Mouse (Mus musculus) C3H10T1/2 (cell line): ENCODE results near the gene Tstd1. TPM values are rescaled to one million over a fixed set of nuclear protein-coding genes. Genes with fewer than 3 reads are reported as not detected.

ENCODE experiments used
- polyA plus RNA-seq, 2 experiments: library from polyadenylated mRNA; unstranded; fragments of >200 nt; fragmentation: generic; extraction: Trizol; gene quantifications; one replicate each; pipeline ENCODE4 v1.2.1; 2012; ENCODE audit warnings: missing spikeins in 2 of 2

Gene Tstd1
- polyA plus RNA-seq, result 1 to 10 TPM in 1 of 2 experiments, under 1 TPM in 1; 0.16 to 2.5 TPM

GRCm38 (mm10) chr1:171418660-171419059 lies at the start of gene Tstd1:
Gene Tstd1, plus strand, starts transcription at chr1:171418872.

GRCm38 (mm10) chr1:171369845-171370556 lies 48.7 kb upstream of the Tstd1 start, which contains the start of gene Nectin4:
Gene Nectin4, plus strand, starts transcription at chr1:171370099.

GRCm38 (mm10) chr1:171388376-171389102 lies 30.1 kb upstream of the Tstd1 start, which contains the start of gene Arhgap30:
Gene Arhgap30, plus strand, starts transcription at chr1:171388954.

GRCm38 (mm10) chr1:171410947-171411484 lies 7.7 kb upstream of the Tstd1 start, which contains the start of gene Usf1:
Gene Usf1, plus strand, starts transcription at chr1:171411313.

GRCm38 (mm10) chr1:171437264-171438013 lies 18.8 kb downstream of the Tstd1 start, which contains the start of gene F11r:
Gene F11r, plus strand, starts transcription at chr1:171437535.

Other genes starting within 250 kb of the Tstd1 start
- gene Pcp4l1, start 222.6 kb upstream of the Tstd1 start, polyA plus RNA-seq, result under 1 TPM in 1 of 2 experiments, not detected in 1; 0.11 TPM
- under 1 TPM; 0.01 to 0.02 TPM for gene Nr1i3, start 204.9 kb upstream of the Tstd1 start, polyA plus RNA-seq
- gene Tomm40l, start 196.4 kb upstream of the Tstd1 start, polyA plus RNA-seq, result 10 to 100 TPM; 30.8 to 39.3 TPM
- under 1 TPM in 1 of 2 experiments, not detected in 1; 0.33 TPM for gene Apoa2, start 193.8 kb upstream of the Tstd1 start, polyA plus RNA-seq
- under 1 TPM in 1 of 2 experiments, not detected in 1; 0.07 TPM for gene Fcer1g, start 184.5 kb upstream of the Tstd1 start, polyA plus RNA-seq
- gene Adamts4, start 168.5 kb upstream of the Tstd1 start, polyA plus RNA-seq, result 1 to 10 TPM in 1 of 2 experiments, under 1 TPM in 1; 0.25 to 8.9 TPM
- 100 to 1,000 TPM; 163 to 201 TPM for gene Ndufs2, start 167.5 kb upstream of the Tstd1 start, polyA plus RNA-seq
- 10 to 100 TPM in 1 of 2 experiments, 1 to 10 TPM in 1; 9.2 to 33.6 TPM for gene B4galt3, start 148.5 kb upstream of the Tstd1 start, polyA plus RNA-seq
- 10 to 100 TPM in 1 of 2 experiments, 1 to 10 TPM in 1; 7.7 to 19.8 TPM for gene Ppox, start 137.7 kb upstream of the Tstd1 start, polyA plus RNA-seq
- 10 to 100 TPM; 15.3 to 46.2 TPM for gene Usp21, start 130.9 kb upstream of the Tstd1 start, polyA plus RNA-seq
- 100 to 1,000 TPM in 1 of 2 experiments, 10 to 100 TPM in 1; 96.6 to 138 TPM for gene Ufc1, start 123.8 kb upstream of the Tstd1 start, polyA plus RNA-seq
- 10 to 100 TPM; 14.8 to 45.0 TPM for gene Dedd, start 89.7 kb upstream of the Tstd1 start, polyA plus RNA-seq
- gene Nit1, start 73.2 kb upstream of the Tstd1 start, polyA plus RNA-seq, result 10 to 100 TPM in 1 of 2 experiments, 1 to 10 TPM in 1; 7.6 to 30.5 TPM
- 10 to 100 TPM; 29.8 to 51.1 TPM for gene Pfdn2, start 73.2 kb upstream of the Tstd1 start, polyA plus RNA-seq
- under 1 TPM in 1 of 2 experiments, not detected in 1; 0.05 TPM for gene Klhdc9, start 58.1 kb upstream of the Tstd1 start, polyA plus RNA-seq
- gene Nectin4, start 48.8 kb upstream of the Tstd1 start, polyA plus RNA-seq, result under 1 TPM; 0.02 to 0.04 TPM
- gene Arhgap30, start 29.9 kb upstream of the Tstd1 start, polyA plus RNA-seq, result under 1 TPM; 0.02 to 0.06 TPM
- gene Usf1, start 7.6 kb upstream of the Tstd1 start, polyA plus RNA-seq, result 10 to 100 TPM; 23.4 to 86.2 TPM
- gene F11r, start 18.7 kb downstream of the Tstd1 start, polyA plus RNA-seq, result under 1 TPM in 1 of 2 experiments, not detected in 1; 0.13 TPM
- gene Alyref2, start 84.6 kb downstream of the Tstd1 start, polyA plus RNA-seq, result 1 to 10 TPM in 1 of 2 experiments, under 1 TPM in 1; 0.81 to 6.3 TPM
- not detected for gene Itln1, start 116.4 kb downstream of the Tstd1 start, polyA plus RNA-seq
- not detected for gene Cd244a, start 140.3 kb downstream of the Tstd1 start, polyA plus RNA-seq
- gene Ly9, start 188.5 kb downstream of the Tstd1 start, polyA plus RNA-seq, result not detected
- not detected for gene Slamf7, start 234.2 kb downstream of the Tstd1 start, polyA plus RNA-seq